Mouse (Mus musculus): ENCODE data around the gene Agbl4.

DNA sequence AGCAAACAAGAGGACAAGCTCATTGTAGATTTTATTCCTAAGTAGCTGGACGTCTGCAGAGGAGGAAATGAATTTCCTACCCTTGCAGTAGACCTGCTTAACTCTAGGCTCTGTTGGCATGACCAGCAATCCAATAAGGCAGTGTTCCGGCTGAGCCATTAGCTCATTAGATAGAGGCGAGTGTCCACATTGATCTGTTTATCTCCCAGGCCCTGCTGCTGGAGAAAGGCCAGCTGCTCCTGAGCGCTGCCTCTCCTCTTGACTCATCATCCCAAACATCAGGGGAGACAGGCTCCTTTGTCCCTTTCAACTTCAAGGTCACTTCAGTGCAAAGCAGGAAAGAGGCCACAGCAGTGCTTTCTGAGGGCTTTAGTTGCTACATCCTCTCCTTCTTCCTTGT lies 858.0 kb downstream of the Agbl4 start:
- TF ChIP-seq CTCF (IDR thresholded peaks at IDR 0.05; ENCODE audit: borderline replicate concordance, extremely low read depth, insufficient read depth, insufficient read length) (no peak), POLR2A (IDR thresholded peaks at IDR 0.05; ENCODE audit: borderline replicate concordance, extremely low read depth, insufficient read depth, insufficient read length, poor library complexity, severe bottlenecking) (no peak)
